Mouse (Mus musculus) heart, postnatal 10 days (tissue): ENCODE data around the gene Crlf1. TPM values are rescaled to one million over a fixed set of nuclear protein-coding genes. Genes with fewer than 3 reads are reported as not detected.
"Not testable (repeated sequence)": the region's sequence is repeated elsewhere in the genome, so short reads cannot be mapped to it uniquely, and the experiment has no call there.

Experiments used
- DNase-seq, 2 experiments: peaks; one replicate each; pipeline ENCODE4 v3.0.0; 2021
- intact Hi-C: fragments of 180-260 bp; cut with DNase I; formaldehyde crosslinking; loops from one replicate; pipeline ENCODE4 v1.15.1; 2025
- total RNA-seq, 2 experiments: library from RNA; stranded (reverse); gene quantifications; 2 replicates each; pipeline ENCODE4 v1.2.3; 2021

Gene Crlf1
- total RNA-seq, 2 experiments from 2014 or later: 0.38 to 0.72 TPM

DNA sequence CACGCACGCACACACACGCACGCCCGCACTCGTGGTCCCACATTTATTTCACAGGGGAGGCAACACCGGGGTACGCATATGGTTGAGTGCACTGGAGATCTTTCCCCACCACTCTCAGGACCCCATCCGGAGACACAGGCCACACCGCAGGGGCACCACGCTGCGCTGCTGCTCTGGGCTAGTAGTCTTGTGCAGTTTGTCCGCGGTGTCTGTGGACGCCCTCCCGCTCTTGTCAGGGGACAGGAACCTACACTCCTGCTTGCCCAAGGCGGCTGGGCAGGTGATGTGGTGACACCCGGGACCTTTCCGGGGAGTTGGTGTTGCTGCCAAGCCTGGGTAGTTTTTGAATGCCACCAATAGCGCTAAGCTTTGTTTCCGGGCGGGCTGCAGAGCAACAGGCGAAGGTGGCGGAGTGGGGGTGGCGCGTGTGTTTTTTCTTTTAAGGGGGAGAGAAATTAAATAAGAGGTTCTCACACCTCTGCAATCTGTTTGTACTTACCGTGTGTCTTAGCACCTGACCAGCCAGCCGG, 1.5 kb downstream of the Crlf1 start:
- peak in 1 of 2 experiments; percentile 17 for DNase-seq
- intact Hi-C loops: no loop called here

DNA sequence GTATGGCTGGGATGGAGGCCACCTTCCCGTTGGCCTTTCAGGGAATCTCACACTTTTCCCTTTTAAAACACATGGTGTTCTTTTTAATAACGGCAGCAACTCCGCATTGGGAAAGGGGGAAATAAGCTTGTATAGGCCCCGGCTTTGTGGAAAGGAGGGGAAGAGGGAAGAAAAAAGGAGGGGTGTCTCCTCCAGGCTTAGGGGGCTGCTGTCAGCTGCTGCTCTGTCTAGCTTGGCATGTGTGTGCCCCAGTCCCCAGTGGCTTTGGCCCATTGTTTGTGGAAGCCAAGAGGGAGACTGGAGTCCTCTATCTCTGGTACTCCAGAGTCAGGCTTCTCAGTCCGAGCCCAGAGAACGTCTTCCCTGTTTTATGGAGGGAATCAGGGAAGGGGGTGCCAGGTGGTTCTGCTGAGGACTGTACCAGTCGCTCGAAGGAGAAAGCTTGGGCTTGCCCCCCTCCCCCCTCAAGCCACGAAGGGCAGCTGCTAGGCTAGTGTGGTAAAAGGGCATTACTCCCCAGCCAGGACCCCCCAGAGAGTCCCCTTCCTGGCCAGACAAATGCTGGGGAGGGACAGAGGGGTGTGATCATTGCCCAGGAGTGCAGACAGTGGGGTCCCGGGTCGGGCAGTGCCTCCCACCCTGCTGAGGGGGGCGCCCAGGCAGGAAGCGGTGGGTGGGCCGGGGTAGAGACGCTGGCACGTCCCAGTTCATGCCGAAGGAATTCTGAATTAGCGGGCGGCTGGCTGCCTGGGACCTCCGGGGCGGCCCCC, 2.2 kb downstream of the Crlf1 start:
- DNase-seq: no peak
- intact Hi-C loops: no loop called here

DNA sequence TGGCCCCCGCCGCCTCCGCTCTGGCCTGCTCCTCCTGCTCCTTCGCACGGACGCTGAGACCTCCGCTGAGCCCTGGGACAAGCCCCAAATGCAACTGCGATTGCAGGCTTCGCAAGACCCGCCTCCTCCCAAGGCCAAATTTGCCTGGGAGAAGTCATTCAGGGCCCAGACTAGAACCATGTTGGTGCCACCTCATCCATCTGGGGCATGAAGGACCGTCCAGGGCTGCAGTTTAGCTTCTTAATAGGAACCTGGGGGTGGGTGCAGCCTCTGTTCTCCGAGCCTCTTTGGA, 2.8 kb downstream of the Crlf1 start:
- DNase-seq: no peak
- intact Hi-C loops: no loop called here

DNA sequence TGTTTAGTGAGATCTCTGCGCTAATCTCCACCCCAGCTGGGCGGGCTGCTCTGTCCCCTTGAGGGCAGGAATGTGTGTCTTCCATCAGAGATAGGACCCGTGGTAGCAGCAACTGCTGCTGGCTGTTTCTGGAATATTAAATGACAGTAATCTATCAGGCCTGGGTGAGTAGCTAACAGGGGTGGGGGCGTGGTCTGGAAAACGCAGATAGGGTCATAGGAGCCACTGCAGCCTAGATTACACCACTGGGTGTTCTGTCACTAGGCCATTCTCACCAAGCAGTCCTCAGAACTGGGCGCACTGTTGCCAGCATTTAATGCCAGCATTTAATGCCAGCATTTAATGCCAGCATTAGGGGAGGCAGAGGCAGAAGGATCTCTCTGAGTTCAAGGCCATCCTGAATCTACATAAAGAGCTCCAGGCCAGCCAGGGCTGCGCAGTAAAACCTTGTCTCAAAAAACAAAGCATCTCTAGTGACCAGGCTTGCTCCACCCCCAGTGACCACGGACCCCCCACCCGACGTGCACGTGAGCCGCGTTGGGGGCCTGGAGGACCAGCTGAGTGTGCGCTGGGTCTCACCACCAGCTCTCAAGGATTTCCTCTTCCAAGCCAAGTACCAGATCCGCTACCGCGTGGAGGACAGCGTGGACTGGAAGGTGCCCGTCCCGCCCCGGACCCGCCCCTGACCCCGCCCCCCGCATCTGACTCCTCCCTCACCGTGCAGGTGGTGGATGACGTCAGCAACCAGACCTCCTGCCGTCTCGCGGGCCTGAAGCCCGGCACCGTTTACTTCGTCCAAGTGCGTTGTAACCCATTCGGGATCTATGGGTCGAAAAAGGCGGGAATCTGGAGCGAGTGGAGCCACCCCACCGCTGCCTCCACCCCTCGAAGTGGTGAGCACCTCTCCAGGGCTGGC, 7.7 kb downstream of the Crlf1 start:
- intact Hi-C loops: loop anchor here (10.0 kb wide), 1 partner anchor 86 kb away; no protein-coding TSS in a partner anchor
- DNase-seq: no peak

DNA sequence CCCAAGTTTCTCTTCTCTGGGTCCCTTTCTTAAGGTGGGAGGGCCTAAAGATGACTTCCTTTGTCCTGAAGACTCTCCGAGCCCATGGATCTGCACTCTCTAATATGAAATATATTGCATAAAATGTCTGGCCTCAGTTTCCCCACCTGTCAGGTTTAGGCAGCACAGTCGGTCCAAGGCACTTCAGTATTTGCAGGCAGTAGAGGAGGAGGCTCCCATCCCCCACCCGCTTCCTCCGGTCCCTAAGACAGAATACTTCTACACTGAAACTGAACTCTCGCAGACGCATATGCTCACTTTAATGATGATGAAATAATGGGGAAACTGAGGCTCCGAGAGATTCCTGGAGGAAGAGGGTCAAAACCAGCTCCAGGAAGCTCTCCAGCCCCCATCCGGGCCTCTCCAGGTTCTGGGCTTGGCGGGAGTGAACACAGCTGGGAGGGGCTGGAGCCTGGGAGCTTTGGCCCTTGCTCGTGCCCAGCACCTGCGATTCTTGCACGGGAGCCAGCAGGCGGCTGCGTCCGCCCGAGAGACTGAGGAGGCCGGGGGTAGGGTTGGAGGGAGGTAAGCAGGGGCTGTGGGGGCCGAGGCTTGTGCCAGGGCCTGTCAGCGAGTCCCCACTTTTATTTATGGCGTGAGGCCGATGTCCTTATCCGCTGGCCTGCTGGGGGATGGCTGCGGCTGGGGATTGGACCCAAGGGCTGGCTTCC, 9.0 kb downstream of the Crlf1 start:
- intact Hi-C loops: loop anchor here (10.0 kb wide), 1 partner anchor 87 kb away; no protein-coding TSS in a partner anchor
- DNase-seq: peak; percentile 67 to 79

DNA sequence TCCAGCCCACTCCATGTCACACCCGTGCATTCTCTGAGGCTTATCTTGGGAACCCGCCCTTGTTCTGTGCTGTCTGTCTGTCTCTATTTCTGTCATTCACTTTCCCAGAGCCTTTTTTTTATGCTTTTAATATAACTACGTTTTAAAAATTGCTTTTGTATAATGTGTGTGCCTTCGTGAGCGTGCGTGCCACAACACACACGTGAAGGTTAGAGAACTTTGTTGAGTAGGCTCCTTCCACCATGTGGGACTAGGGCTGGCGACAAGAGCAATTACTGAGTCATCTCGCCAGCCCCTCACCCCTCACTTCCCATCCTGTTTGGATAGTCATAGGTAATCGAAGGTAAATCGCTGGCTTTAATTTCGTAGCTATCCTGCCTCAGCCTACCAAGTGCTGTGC, 9.6 kb downstream of the Crlf1 start:
- intact Hi-C loops: loop anchor here (10.0 kb wide), 1 partner anchor 88 kb away; no protein-coding TSS in a partner anchor

DNA sequence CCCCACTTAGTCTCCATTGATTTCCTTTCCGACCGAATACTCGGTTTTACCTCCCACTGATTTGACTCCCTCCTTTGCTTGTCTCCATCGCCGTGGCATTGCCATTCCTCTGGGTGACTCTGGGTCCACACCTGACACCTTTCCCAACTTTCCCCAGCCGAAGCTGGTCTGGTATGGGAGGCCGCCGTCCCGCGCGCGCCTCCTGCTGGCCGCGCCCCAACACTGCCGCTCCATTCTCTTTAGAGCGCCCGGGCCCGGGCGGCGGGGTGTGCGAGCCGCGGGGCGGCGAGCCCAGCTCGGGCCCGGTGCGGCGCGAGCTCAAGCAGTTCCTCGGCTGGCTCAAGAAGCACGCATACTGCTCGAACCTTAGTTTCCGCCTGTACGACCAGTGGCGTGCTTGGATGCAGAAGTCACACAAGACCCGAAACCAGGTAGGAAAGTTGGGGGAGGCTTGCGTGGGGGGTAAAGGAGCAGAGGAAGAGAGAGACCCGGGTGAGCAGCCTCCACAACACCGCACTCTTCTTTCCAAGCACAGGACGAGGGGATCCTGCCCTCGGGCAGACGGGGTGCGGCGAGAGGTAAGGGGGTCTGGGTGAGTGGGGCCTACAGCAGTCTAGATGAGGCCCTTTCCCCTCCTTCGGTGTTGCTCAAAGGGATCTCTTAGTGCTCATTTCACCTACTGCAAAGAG, 10.2 kb downstream of the Crlf1 start:
- intact Hi-C loops: loop anchor here (1.0 to 10.0 kb wide), 2 partner anchors 88 to 120 kb away; no protein-coding TSS in a partner anchor
- DNase-seq: peak; percentile 76 to 82

More for the DNA sequence above, 9.6 kb downstream of the Crlf1 start:
- DNase-seq: peak in 1 of 2 experiments; percentile 14

- DNase-seq: peak; percentile 84 to 87
- intact Hi-C loops: loop anchor here (2.0 to 10.0 kb wide), 2 partner anchors 90 to 162 kb away; no protein-coding TSS in a partner anchor
Measured at GRCm38 (mm10) chr8:70504291-70504716, 11.3 kb downstream of the Crlf1 start.

DNA sequence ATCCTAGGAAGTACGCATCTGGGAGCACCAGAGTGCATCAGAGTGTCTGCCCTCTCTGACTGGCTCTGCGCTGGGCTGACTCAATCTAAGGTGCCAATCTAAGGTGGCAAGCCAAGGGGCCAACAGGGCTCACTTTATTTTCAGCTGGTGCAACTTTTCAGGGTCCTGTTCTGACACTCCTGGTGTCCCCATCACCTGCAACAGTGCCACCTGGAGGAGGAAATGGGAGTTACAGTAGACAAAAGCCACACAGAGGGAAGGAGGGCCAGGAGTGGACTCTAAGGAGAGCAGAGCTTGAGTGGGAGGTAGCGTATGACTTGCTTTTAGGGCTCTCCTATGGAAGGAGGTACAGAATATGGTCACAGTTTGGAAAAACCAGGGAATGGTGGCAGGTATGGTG, 11.9 kb downstream of the Crlf1 start:
- DNase-seq: peak; percentile 86 to 94

GRCm38 (mm10) chr8:70505698-70506327, 12.9 kb downstream of the Crlf1 start:
- intact Hi-C loops: loop anchor here (2.0 to 10.0 kb wide), 2 partner anchors 91 to 163 kb away; no protein-coding TSS in a partner anchor
- no peak for DNase-seq

More for the DNA sequence above, 11.9 kb downstream of the Crlf1 start:
- intact Hi-C loops: loop anchor here (2.0 to 10.0 kb wide), 2 partner anchors 90 to 162 kb away; no protein-coding TSS in a partner anchor

DNA sequence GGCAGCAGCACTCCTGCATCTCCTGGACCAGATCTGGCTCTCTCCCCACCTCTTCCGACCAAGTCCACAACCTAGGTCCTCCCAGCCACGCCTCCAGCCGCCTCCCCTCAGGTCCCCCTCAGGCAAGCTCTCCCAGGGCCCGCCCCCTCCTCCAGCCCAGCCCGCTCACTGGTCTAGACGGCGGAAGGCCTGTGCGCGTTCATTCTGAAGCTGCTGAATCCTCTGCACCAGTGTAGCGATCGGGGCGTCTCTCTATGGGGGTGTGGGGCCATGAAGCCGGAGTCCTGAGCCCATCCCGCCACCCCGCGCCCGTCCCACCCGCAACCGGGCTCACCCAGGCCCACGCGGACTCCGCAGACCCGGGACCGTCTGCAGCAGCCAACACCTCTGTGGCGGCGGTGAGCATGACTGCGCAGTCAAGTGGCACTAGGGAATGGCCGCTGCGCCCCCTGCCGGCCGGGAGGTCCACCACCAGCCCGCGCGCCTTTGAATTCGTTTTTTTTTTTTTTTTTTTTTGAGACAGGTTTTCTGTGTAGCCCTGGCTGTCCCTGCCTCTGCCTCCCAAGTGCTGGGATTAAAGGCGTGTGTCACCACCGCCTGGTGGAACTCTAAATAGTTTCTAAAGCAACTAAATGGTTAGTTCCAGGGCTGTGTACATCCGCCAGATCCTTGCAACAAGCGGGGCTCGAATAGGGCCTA, 13.5 kb downstream of the Crlf1 start, which contains the start of gene Rex1bd:
TSS of gene Rex1bd (minus strand) at position 425 of the 699 bp plus-strand sequence.
- intact Hi-C loops: loop anchor here (10.0 kb wide), 1 partner anchor 92 kb away; no protein-coding TSS in a partner anchor
- DNase-seq: peak; percentile 96

DNA sequence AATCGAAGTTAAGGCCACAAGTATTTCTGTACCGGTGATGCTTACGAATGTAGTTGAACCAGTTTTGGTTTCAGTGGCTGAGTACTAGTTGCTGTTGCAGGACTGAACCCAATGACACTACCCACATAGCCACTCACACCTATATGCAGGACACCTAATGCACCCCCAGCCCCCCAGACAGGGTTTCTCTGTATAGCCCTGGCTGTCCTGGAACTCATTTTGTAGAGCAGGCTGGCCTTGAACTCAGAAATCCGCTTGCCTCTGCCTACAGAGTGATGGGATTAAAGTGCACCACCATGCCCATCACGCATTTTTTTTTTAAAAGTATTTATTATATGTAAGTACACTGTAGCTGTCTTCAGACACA, 14.1 kb downstream of the Crlf1 start:
- DNase-seq: no peak
- intact Hi-C loops: loop anchor here (10.0 kb wide), 1 partner anchor 92 kb away; no protein-coding TSS in a partner anchor

DNA sequence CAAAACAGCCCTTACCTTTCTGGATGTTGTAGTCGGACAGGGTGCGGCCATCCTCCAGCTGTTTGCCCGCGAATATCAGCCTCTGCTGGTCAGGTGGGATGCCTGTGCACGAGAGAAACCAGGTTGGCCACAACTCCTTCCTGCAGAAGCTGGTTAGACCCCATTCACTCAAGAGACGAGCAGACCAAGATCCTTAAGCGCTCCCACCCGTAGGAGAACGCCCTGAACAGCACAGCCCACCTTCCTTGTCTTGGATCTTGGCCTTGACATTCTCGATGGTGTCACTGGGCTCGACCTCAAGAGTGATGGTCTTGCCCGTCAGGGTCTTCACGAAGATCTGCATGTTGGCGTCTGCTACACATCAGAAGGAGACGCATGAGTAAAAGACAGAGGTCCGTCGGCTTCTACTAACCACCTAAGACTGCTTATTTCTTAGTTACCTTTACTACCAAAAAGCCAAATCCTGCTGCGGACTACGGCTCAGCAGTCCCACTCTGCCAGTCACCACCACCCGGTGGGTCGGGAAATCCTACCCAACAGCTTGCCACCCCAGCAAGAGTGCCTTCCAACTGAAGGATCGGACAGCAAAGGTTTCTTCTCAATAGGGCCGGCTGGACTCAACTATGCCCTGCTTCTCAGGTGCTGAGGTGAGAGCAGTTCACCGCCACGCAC, 16.5 kb downstream of the Crlf1 start:
- no peak for DNase-seq
- intact Hi-C loops: loop anchor here (10.0 kb wide), 1 partner anchor 95 kb away; no protein-coding TSS in a partner anchor

GRCm38 (mm10) chr8:70510228-70510915, 17.4 kb downstream of the Crlf1 start, which contains the start of gene Uba52:
Uba52 (minus strand) TSS chr8:70510801.
- DNase-seq: peak; percentile 98

DNA sequence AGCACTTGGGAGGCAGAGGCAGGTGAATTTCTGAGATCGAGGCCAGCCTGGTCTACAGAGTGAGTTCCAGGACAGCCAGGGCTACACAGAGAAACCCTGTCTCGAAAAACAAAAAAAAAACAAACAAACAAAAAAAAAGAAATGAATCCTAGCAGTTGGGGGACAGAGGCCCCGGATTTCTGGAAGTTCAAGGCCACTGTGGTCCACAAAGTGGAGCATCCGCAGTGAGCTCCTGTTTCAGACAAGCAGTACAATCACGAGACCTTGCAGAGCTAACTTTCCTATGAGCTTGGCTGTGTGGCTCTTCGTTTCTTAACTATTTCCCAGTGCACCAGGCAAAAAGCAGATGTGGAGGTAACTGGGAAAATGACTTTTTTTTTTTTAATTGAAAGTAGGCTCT, 18.2 kb downstream of the Crlf1 start:
- intact Hi-C loops, DNase-seq: not testable (repeated sequence)

More at GRCm38 (mm10) chr8:70510228-70510915, 17.4 kb downstream of the Crlf1 start, which contains the start of gene Uba52:
- intact Hi-C loops: no loop called here

- no peak for DNase-seq
- intact Hi-C loops: no loop called here
Measured at GRCm38 (mm10) chr8:70511770-70512169, 18.8 kb downstream of the Crlf1 start.
